Mouse (Mus musculus): ENCODE data around the gene Il34.

Il34 gene

GRCm38 (mm10) chr8:110810481-110811065, 4.8 kb upstream of the Il34 start:
- DNase-seq (ENCODE audit: low read depth, low spot score), result no peak

GRCm38 (mm10) chr8:110809831-110810230, 4.1 kb upstream of the Il34 start:
- DNase-seq (ENCODE audit: low read depth, low spot score), result no peak

GRCm38 (mm10) chr8:110808495-110809472, 3.1 kb upstream of the Il34 start:
- no peak for DNase-seq (ENCODE audit: low read depth, low spot score)

- no peak for DNase-seq (ENCODE audit: low read depth, low spot score)
Observed at GRCm38 (mm10) chr8:110806146-110806545, 422 bp upstream of the Il34 start.

GRCm38 (mm10) chr8:110804825-110805514, 754 bp downstream of the Il34 start:
- no peak for DNase-seq (ENCODE audit: low read depth, low spot score)

- no peak for DNase-seq (ENCODE audit: low read depth, low spot score)
Observed at GRCm38 (mm10) chr8:110803856-110804255, 1.9 kb downstream of the Il34 start.

GRCm38 (mm10) chr8:110802988-110803387, 2.7 kb downstream of the Il34 start:
- no peak for DNase-seq (ENCODE audit: low read depth, low spot score)

- DNase-seq (ENCODE audit: low read depth, low spot score), result no peak
Observed at GRCm38 (mm10) chr8:110797086-110797485, 8.6 kb downstream of the Il34 start.

- DNase-seq (ENCODE audit: low read depth, low spot score), result no peak
Observed at GRCm38 (mm10) chr8:110794363-110794965, 11.3 kb downstream of the Il34 start.

- no peak for DNase-seq (ENCODE audit: low read depth, low spot score)
Observed at GRCm38 (mm10) chr8:110793936-110794335, 11.8 kb downstream of the Il34 start.

- DNase-seq (ENCODE audit: low read depth, low spot score), result no peak
Observed at GRCm38 (mm10) chr8:110793511-110793910, 12.2 kb downstream of the Il34 start.

GRCm38 (mm10) chr8:110792574-110793200, 13.0 kb downstream of the Il34 start:
- DNase-seq (ENCODE audit: low read depth, low spot score), result no peak

GRCm38 (mm10) chr8:110791164-110791563, 14.6 kb downstream of the Il34 start:
- no peak for DNase-seq (ENCODE audit: low read depth, low spot score)

- DNase-seq (ENCODE audit: low read depth, low spot score), result no peak
Observed at GRCm38 (mm10) chr8:110790270-110790669, 15.5 kb downstream of the Il34 start.

- no peak for DNase-seq (ENCODE audit: low read depth, low spot score)
Observed at GRCm38 (mm10) chr8:110789571-110789970, 16.2 kb downstream of the Il34 start.

GRCm38 (mm10) chr8:110788981-110789380, 16.7 kb downstream of the Il34 start:
- no peak for DNase-seq (ENCODE audit: low read depth, low spot score)

- no peak for DNase-seq (ENCODE audit: low read depth, low spot score)
Observed at GRCm38 (mm10) chr8:110787411-110787954, 18.2 kb downstream of the Il34 start.

- DNase-seq (ENCODE audit: low read depth, low spot score), result no peak
Observed at GRCm38 (mm10) chr8:110786934-110787333, 18.8 kb downstream of the Il34 start.

- DNase-seq (ENCODE audit: low read depth, low spot score), result peak; percentile 24
Observed at GRCm38 (mm10) chr8:110786501-110786900, 19.2 kb downstream of the Il34 start.

- DNase-seq (ENCODE audit: low read depth, low spot score), result no peak
Observed at GRCm38 (mm10) chr8:110785366-110785765, 20.4 kb downstream of the Il34 start.

Measured in c-Kit-negative CD71-positive TER-119-positive erythroid progenitor cells, embryonic 14.5 days (primary cell).